Mouse (Mus musculus) ES-E14 (cell line): ENCODE measurements around the gene 4930568D16Rik. TPM values are rescaled to one million over a fixed set of nuclear protein-coding genes. Genes with fewer than 3 reads are reported as not detected.

ENCODE experiments used
- DNase-seq: peaks from one replicate; pipeline ENCODE4 v3.0.0-alpha.2; 2013; ENCODE audit warnings: low read depth, low spot score
- H3K27ac ChIP-seq: 2 replicates; pipeline ENCODE4 v1.5.1; 2012; ENCODE audit warnings: low read depth, mild to moderate bottlenecking, low read length, moderate library complexity, mixed read lengths; ENCODE audit not compliant: poor library complexity, insufficient read depth, severe bottlenecking
- H3K36me3 ChIP-seq: 2 replicates; pipeline ENCODE4 v1.6.1; 2012; ENCODE audit warnings: mild to moderate bottlenecking, low read length, moderate library complexity, mixed read lengths; ENCODE audit not compliant: control insufficient read depth, poor library complexity, insufficient read depth, severe bottlenecking
- H3K4me1 ChIP-seq, 2 experiments: fragments of 150-350 bp in 1 of 2; sonication (generic) in 1 of 2; 2 replicates each; pipeline ENCODE4 v1.6.1; 2012; ENCODE audit warnings: low read length in 2 of 2, mild to moderate bottlenecking in 1 of 2, mixed read lengths in 1 of 2; ENCODE audit not compliant: control insufficient read depth in 2 of 2, insufficient read depth in 2 of 2, poor library complexity in 1 of 2
- H3K4me3 ChIP-seq, 2 experiments: fragments of 150-350 bp in 1 of 2; sonication (generic) in 1 of 2; 2 replicates each; pipeline ENCODE4 v1.5.1; 2012; ENCODE audit warnings: low read length in 2 of 2, low read depth in 1 of 2, mild to moderate bottlenecking in 1 of 2, mixed read lengths in 1 of 2; ENCODE audit not compliant: insufficient read depth in 1 of 2, poor library complexity in 1 of 2, severe bottlenecking in 1 of 2
- H3K9ac ChIP-seq: 2 replicates; pipeline ENCODE4 v1.6.1; 2012; ENCODE audit warnings: low read depth, mild to moderate bottlenecking, low read length, mixed read lengths; ENCODE audit not compliant: poor library complexity, insufficient read depth, severe bottlenecking
- H3K9me3 ChIP-seq: fragments of 150-350 bp; sonication (generic); 2 replicates; pipeline ENCODE4 v1.6.1; 2012; ENCODE audit warnings: low read depth, mild to moderate bottlenecking, low read length; ENCODE audit not compliant: control insufficient read depth, insufficient read depth
- CHD2 ChIP-seq: IDR thresholded peaks from 2 replicates; pipeline ENCODE4 v1.6.1; 2014; ENCODE audit warnings: mild to moderate bottlenecking, low read depth, low read length, inconsistent platforms
- HCFC1 ChIP-seq: IDR thresholded peaks from 2 replicates; pipeline ENCODE4 v1.6.1; 2012; ENCODE audit warnings: low read length, inconsistent platforms, borderline replicate concordance; ENCODE audit not compliant: insufficient read depth
- MAFK ChIP-seq: IDR thresholded peaks from 2 replicates; pipeline ENCODE4 v1.6.1; 2014; ENCODE audit warnings: mild to moderate bottlenecking, low read depth, low read length, inconsistent platforms; ENCODE audit not compliant: insufficient read depth
- ZC3H11A ChIP-seq: IDR thresholded peaks from 2 replicates; pipeline ENCODE4 v1.6.1; 2012; ENCODE audit warnings: low read depth, mild to moderate bottlenecking, inconsistent platforms, low read length, borderline replicate concordance
- ZNF384 ChIP-seq: IDR thresholded peaks from 2 replicates; pipeline ENCODE4 v1.6.1; 2012; ENCODE audit warnings: low read depth, low read length, inconsistent platforms
- in situ Hi-C, 2 experiments: fragments of 600-800 bp; cut with MboI; formaldehyde crosslinking; loops; one replicate each; pipeline ENCODE4 v1.15.1; 2025; ENCODE audit warnings: low sequenced_read_pairs in 2 of 2, inconsistent platforms in 1 of 2; ENCODE audit not compliant: unreplicated experiment in 2 of 2
- total RNA-seq: library from RNA; depleted of rRNA; stranded (reverse); fragments of 300-350 nt; gene quantifications from 2 replicates; pipeline ENCODE4 v1.2.3, GENCODE M21; 2012

4930568D16Rik gene
- total RNA-seq, 1 experiment = not detected

DNA sequence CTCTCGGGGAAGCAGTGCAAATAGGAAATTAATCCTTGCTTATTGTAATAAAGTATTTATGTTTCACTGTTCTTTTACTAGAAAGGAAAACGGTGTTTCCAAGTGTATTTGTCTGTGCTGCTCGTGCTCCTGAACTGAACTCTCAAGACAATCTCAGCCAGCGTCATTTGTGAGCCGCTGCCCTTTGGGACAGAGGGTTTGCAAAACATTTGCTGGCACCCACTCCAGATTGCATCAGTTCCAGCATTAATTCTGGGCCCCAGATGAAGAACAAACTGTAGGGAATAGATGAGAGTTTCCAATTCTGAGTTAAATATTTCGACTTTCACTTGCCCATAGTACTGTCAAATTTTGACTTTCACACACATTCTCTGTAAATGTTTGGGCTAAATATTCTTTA, 28.8 kb downstream of the 4930568D16Rik start:
- Histone ChIP-seq H3K27ac (no peak overlapping the region), H3K4me3 (no peak overlapping the region), H3K36me3 (no peaks in the 10 kb centered on the region), H3K4me1 (peaks cover 0 to 5% of the 10 kb centered on the region in 2 experiments; a peak in 1 of 4 replicates), H3K9ac (no peak overlapping the region), H3K9me3 (no peaks in the 10 kb centered on the region)
- no peak for TF ChIP-seq HCFC1
- no peak for TF ChIP-seq MAFK
- no peak for TF ChIP-seq ZC3H11A
- TF ChIP-seq CHD2 = no peak
- TF ChIP-seq ZNF384 = no peak
- in situ Hi-C loops = no loop called here
- DNase-seq = no peak

DNA sequence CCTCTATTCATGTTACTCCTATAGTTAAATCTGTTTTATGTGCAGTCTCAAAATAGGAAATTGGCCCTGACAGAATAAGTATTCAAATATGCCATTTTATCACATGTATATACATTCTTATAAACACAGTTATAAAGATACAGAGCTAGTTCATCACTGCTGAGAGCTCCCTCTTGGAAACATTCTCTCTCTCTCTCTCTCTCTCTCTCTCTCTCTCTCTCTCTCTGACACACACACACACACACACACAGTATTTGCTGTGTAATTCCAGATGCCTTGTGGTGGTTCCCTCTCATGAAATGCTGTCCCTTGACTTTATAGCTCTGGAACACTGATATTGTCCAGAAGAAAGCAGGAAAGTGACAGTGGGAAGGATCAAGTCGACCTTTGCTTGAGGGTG, 29.5 kb downstream of the 4930568D16Rik start:
- H3K4me3 ChIP-seq = no peak overlapping the region
- in situ Hi-C loops = no loop called here
- TF ChIP-seq MAFK (no peak), HCFC1 (no peak), CHD2 (no peak), ZC3H11A (no peak), ZNF384 (no peak)
- DNase-seq = no peak
- H3K4me1 ChIP-seq = peaks cover 0 to 5% of the 10 kb centered on the region in 2 experiments; a peak in 1 of 4 replicates
- H3K9me3 ChIP-seq = no peaks in the 10 kb centered on the region
- no peaks in the 10 kb centered on the region for H3K36me3 ChIP-seq
- H3K27ac ChIP-seq = no peak overlapping the region
- no peak overlapping the region for H3K9ac ChIP-seq

DNA sequence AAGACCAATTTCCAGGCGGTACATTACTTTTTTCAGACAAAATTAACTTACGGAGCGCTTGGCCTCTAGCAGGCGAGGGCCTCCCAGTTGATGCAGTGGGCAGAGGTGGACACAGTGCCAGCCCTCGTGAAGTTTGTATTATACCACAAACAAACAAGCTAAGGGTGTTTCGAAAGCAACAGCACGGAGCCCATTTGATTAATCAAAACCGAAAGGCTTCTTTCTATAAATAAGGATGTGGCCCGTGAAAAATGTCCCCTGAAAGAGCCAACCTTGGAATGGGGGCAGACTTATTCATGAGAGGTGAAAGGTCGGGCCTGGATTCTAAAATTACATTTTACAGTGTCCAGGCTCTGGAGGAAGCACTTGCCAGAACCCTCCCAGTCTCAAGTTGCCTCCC, 30.1 kb downstream of the 4930568D16Rik start:
- H3K36me3 ChIP-seq = no peaks in the 10 kb centered on the region
- no peak for TF ChIP-seq ZNF384
- TF ChIP-seq CHD2 = no peak
- no peak for TF ChIP-seq ZC3H11A
- TF ChIP-seq HCFC1 = no peak
- TF ChIP-seq MAFK = no peak
- DNase-seq = no peak
- H3K4me1 ChIP-seq = peaks cover 0 to 5% of the 10 kb centered on the region in 2 experiments; a peak in 1 of 4 replicates
- H3K27ac ChIP-seq = no peak overlapping the region
- in situ Hi-C loops = no loop called here
- no peaks in the 10 kb centered on the region for H3K9me3 ChIP-seq
- H3K9ac ChIP-seq = no peak overlapping the region
- H3K4me3 ChIP-seq = peak overlapping the region in 1 of 2 experiments; percentile 5; a peak in 1 of 4 replicates

DNA sequence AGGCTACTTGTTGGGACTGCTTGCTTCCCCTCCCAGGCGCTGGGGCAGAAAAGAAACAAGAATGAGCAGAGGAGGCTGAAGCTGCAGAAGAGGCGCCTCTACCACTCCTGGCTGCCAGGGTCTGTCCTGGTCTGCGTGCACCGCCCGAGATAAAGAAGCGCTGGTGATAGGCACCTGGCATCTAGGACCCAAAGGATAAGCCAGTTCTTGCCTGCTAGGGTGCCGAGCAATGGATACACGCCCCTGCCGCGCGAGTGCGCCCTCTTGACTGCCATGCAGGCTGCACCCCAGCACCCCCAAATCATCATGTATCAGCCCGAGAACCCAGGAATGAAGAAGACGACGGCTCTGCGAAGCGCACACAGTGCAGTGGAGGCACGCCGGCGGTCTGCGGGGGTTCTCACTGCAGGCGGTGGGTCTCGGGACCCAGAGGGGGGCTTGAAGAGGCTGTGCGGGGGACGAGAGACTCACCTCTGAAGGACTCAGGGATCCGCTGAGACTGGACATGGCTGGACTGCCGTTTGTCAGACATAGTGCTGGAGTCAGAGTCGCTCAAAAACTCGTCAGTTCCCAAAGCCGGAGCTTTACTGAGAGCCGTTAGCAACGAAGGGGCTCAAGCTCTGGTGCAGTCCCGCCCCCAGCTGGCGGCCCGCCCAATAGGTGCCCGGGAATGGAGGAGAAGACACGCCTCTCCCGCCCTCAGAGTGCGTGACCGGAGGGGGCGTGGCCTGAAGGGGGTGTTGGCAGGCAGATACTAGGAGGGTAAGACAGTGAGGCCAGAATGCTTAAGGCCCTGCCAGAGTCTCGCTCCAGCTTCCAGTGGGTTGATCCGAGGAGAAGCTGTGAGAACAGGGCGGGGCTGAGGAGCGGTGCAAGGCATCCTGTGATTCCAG, 30.9 kb downstream of the 4930568D16Rik start, which contains the start of gene Stom:
Stom (minus strand) TSS at position 589 of the 893 bp plus-strand sequence.
- peak within 1 kb of the TSS; percentile 70 to 98 for H3K4me3 ChIP-seq
- TF ChIP-seq ZC3H11A (no peak), CHD2 (no peak), HCFC1 (no peak), MAFK (no peak), ZNF384 (no peak)
- in situ Hi-C loops = no loop called here
- no peaks in the 10 kb centered on the region for H3K9me3 ChIP-seq
- peaks cover 0 to 4% of the 10 kb centered on the region in 2 experiments; a peak in 1 of 4 replicates for H3K4me1 ChIP-seq
- DNase-seq = peak; percentile 98
- H3K27ac ChIP-seq = no peak within 1 kb of the TSS
- H3K36me3 ChIP-seq = no peaks in the 10 kb centered on the region
- peak within 1 kb of the TSS; percentile 67 for H3K9ac ChIP-seq
